Mouse (Mus musculus) layer of hippocampus, adult 9-11 months (tissue): ENCODE results near the gene Olfr872.
"Not testable (repeated sequence)": the region's sequence is repeated elsewhere in the genome, so short reads cannot be mapped to it uniquely, and the experiment has no call there.

Experiments used
- DNase-seq: peaks from one replicate; pipeline ENCODE4 v3.0.0; 2022

Gene Olfr872

DNA sequence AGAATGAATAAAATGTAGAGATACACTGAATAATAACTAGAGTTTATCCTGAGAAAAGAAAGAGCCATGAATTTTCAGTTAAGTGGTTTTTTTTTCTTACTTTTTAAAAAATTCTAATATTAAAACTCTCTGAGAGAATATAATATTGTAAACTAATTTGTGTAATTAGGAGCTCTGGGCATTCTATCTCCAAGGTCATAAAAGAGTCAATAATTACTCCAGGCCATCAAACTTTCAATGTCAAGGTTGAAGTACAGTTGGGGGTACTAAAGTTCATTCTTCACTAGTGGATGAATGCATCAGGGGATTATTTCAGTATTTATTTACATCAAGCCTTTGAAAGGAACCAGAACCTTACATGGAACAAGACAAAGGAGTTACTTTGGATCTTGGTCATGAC, at the start of gene Olfr872:
Gene Olfr872, plus strand, starts transcription at position 301 of the 400 bp plus-strand sequence.
- DNase-seq, result no peak

- no peak for DNase-seq
Measured at GRCm38 (mm10) chr9:20202131-20202530, 34.8 kb upstream of the Olfr872 start.

DNA sequence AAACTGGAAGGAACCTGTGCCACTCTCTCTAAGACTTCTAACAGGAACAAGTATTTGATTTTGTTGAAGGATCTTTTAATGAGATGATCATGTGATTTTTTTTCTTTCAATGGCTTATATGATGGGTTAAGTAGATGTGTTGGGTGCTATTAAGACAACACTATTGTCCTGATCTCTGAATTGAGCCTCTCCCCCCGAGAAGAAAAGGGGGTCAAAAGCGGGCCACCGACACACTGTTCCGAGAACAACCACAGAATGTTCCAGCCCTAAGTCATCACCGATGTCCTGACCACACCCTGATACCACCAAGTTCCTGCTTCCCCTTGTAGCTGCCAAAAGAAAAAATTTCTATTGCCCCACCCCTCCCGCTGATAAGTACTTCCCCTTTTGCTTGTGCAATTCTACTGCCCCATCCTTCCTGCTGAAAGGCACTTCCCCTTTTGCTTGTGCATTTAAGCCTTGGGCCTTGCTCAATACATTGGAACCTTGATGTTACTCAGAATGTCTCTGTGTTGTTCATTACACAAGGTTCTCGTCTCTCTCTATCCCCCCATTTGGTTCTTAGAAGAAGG, 33.4 kb upstream of the Olfr872 start:
- DNase-seq, result not testable (repeated sequence)

DNA sequence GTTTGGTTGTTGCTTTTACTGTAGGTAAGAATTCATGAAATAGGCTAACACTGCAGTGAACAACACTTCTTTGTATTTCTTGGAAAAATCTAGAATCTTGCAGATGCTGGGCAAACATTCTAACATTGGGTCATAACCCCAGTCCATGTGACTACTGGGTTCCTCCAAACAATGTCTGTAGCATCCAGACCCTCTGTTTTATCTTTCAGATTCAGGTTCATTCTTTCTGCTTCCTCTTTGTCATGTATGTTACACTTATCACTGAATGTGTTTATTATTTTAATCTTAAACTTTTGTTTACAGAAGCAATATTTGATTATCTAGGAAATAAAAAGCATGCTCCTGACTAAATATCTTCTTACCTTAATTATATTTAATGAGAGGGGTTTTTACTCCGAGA, 26.1 kb upstream of the Olfr872 start:
- no peak for DNase-seq

DNA sequence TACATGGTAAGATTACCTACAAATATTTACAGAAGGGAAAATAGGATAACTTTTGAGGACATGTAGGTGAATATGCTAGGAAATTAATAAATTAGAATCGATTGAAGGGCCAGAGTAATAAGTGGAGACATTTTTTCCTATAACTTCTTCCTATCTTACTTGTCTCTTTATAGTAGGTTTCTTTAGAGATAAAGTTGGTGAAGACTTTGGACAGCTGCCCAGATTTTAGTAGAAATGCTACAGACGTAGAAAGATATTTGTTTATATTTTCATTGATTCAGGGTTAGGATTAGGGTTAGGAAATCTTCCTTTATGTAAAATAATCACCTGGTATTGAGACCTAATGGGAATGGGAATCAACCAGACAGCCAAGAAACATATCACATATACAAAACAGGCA, 25.4 kb upstream of the Olfr872 start:
- DNase-seq, result no peak

DNA sequence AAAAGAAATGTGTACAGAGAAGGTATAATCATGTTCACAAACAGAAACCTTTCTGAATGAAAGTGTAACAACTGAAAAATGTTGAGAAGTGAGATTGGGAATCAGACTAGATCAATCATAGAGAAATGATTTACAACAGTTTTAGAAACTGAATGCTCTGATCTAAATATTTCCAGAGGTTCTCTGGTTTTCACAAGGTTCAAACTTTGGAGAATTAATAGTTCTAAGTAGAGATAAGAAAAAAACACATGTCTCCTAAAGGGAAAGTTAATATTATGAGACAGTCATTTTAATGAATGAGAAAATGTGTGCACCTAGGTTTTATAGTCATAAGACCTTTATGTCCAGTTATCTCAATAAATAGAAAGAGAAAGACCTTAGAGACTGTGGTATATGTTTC, 25.0 kb upstream of the Olfr872 start, which contains the start of gene Olfr871:
Gene Olfr871, plus strand, starts transcription at position 301 of the 400 bp plus-strand sequence.
- no peak for DNase-seq

DNA sequence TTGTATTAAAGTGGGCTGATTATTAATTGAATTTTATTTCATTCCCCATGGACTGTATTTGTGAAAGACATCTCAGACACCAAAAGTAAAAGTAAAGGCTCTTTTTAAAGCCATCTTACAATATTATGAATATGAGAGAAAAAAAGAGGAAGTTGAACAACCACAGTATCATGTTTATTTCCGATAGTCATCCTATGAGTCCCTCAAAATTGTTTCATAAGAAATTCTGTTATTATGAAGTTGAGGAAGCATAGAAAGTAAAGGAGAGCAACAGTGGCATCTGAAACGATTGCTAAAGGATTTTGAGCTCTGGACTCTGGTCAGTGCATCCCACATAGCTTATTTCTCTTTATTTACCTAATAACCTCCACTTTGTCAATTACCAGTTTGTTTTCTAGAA, 459 bp downstream of the Olfr872 start:
- DNase-seq, result no peak

- DNase-seq, result no peak
Measured at GRCm38 (mm10) chr9:20282051-20282450, 45.1 kb downstream of the Olfr872 start, which contains the start of gene Olfr39. Gene Olfr39, plus strand, starts transcription at chr9:20282351.

- DNase-seq, result not testable (repeated sequence)
Measured at GRCm38 (mm10) chr9:20295562-20295961, 58.6 kb downstream of the Olfr872 start.

DNA sequence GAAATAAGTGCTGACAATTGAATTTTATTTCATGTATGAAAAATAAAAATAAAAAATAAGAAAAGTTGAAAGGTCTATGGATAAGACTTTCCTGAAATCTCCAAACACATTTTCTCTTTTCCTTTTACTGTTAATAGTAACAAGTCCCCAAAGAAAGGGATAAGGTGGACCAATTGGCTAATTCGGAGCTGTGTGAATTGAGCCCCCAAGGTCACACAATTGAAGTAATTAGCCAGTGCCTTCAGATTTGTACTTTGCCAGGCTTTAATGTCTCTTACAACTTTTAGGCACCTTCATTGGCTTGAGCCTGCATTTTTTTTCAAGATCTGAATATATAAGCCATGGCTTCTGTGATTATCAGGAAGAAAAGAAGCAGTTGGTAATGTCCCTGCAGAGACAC, 61.3 kb downstream of the Olfr872 start, which contains the start of gene Olfr873:
Gene Olfr873, plus strand, starts transcription at position 301 of the 400 bp plus-strand sequence.
- no peak for DNase-seq
